Mouse (Mus musculus) liver, adult 2 months (tissue): Measurements from ENCODE around the gene Auts2. TPM values are rescaled to one million over a fixed set of nuclear protein-coding genes. Genes with fewer than 3 reads are reported as not detected.

Experiments
- DNase-seq: peaks from one replicate; pipeline ENCODE4 v3.0.0-alpha.2; 2011; ENCODE audit warnings: low read depth, low spot score; ENCODE audit errors: extremely low read depth
- H3K27ac ChIP-seq: fragments of 200-500 bp; replicated peaks from 2 replicates; pipeline ENCODE4 v1.5.1; 2012; ENCODE audit warnings: low read depth, mild to moderate bottlenecking, control low read depth, inconsistent platforms, low read length; ENCODE audit not compliant: insufficient read depth
- H3K27me3 ChIP-seq: fragments of 200-500 bp; 2 replicates; pipeline ENCODE4 v1.6.1; 2012; ENCODE audit warnings: mild to moderate bottlenecking, moderate library complexity, low read length, inconsistent platforms; ENCODE audit not compliant: control insufficient read depth, insufficient read depth
- H3K36me3 ChIP-seq: fragments of 200-500 bp; 2 replicates; pipeline ENCODE4 v1.6.1; 2012; ENCODE audit warnings: low read length, inconsistent platforms; ENCODE audit not compliant: control insufficient read depth, insufficient read depth
- H3K4me1 ChIP-seq: fragments of 200-500 bp; 2 replicates; pipeline ENCODE4 v1.6.1; 2011; ENCODE audit warnings: low read length; ENCODE audit not compliant: control insufficient read depth, insufficient read depth
- H3K4me3 ChIP-seq: fragments of 200-500 bp; 2 replicates; pipeline ENCODE4 v1.5.1; 2011; ENCODE audit warnings: low read depth, mild to moderate bottlenecking, control low read depth, low read length, moderate library complexity; ENCODE audit not compliant: insufficient read depth
- H3K79me2 ChIP-seq: fragments of 200-500 bp; 2 replicates; pipeline ENCODE4 v1.6.1; 2012; ENCODE audit warnings: inconsistent platforms, mild to moderate bottlenecking, low read length, moderate library complexity; ENCODE audit not compliant: control insufficient read depth, insufficient read depth
- H3K9ac ChIP-seq: fragments of 200-500 bp; 2 replicates; pipeline ENCODE4 v1.6.1; 2012; ENCODE audit warnings: low read depth, mild to moderate bottlenecking, control low read depth, inconsistent platforms, low read length
- CTCF ChIP-seq: fragments of 200-500 bp; IDR thresholded peaks from 2 replicates; pipeline ENCODE4 v1.5.1; 2011; ENCODE audit warnings: low read depth, low read length, control low read depth
- POLR2A ChIP-seq: fragments of 200-500 bp; IDR thresholded peaks from 2 replicates; pipeline ENCODE4 v1.6.1; 2011; ENCODE audit warnings: low read length, control low read depth; ENCODE audit not compliant: insufficient read depth; ENCODE audit errors: extremely low read depth
- WGBS: fragments of 180-500 bp; shearing (Covaris S2); methylation state at CpG from one replicate; pipeline ENCODE4 v1.1.7; 2018; 5-methylcytosine and 5-hydroxymethylcytosine counted together
- polyA plus RNA-seq: library from polyadenylated mRNA; depleted of rRNA; stranded (reverse); fragments of >200 nt; gene quantifications from 2 replicates; pipeline ENCODE4 v1.2.3, GENCODE M21; 2012
- total RNA-seq: library from RNA; depleted of rRNA; stranded (reverse); fragments of >200 nt; gene quantifications from 2 replicates; pipeline ENCODE4 v1.2.3, GENCODE M21; 2014

Auts2 gene
- total and polyA plus RNA-seq, 2 experiments = 0.37 to 0.51 TPM

GRCm38 (mm10) chr5:131812483-131813063 is 730.6 kb downstream of the Auts2 start:
- TF ChIP-seq CTCF (no peak), POLR2A (no peak)
- H3K27ac ChIP-seq = no peak overlapping the region
- WGBS = 95% methylated on average over 10 of the region's 10 CpGs
- no peak overlapping the region for H3K4me3 ChIP-seq
- peaks cover 5% of the 10 kb centered on the region for H3K4me1 ChIP-seq
- H3K79me2 ChIP-seq = no peaks in the 10 kb centered on the region
- no peaks in the 10 kb centered on the region for H3K27me3 ChIP-seq
- H3K36me3 ChIP-seq = no peaks in the 10 kb centered on the region
- no peak overlapping the region for H3K9ac ChIP-seq
- no peak for DNase-seq

GRCm38 (mm10) chr5:131806350-131806749 is 736.8 kb downstream of the Auts2 start:
- H3K79me2 ChIP-seq = no peaks in the 10 kb centered on the region
- H3K27me3 ChIP-seq = no peaks in the 10 kb centered on the region
- no peak for DNase-seq
- no peaks in the 10 kb centered on the region for H3K36me3 ChIP-seq
- 67% methylated on average over 2 of the region's 2 CpGs for WGBS
- H3K27ac ChIP-seq = no peak overlapping the region
- no peak overlapping the region for H3K9ac ChIP-seq
- H3K4me3 ChIP-seq = no peak overlapping the region
- TF ChIP-seq POLR2A (no peak), CTCF (no peak)
- no peaks in the 10 kb centered on the region for H3K4me1 ChIP-seq

- 86% methylated on average over 4 of the region's 4 CpGs for WGBS
- H3K4me3 ChIP-seq = no peak overlapping the region
- TF ChIP-seq CTCF (no peak), POLR2A (no peak)
- H3K27me3 ChIP-seq = no peaks in the 10 kb centered on the region
- H3K27ac ChIP-seq = no peak overlapping the region
- no peaks in the 10 kb centered on the region for H3K4me1 ChIP-seq
- no peak overlapping the region for H3K9ac ChIP-seq
- DNase-seq = no peak
- H3K36me3 ChIP-seq = no peaks in the 10 kb centered on the region
- no peaks in the 10 kb centered on the region for H3K79me2 ChIP-seq
Measured at GRCm38 (mm10) chr5:131805277-131805676, 737.9 kb downstream of the Auts2 start.

GRCm38 (mm10) chr5:131803609-131804008 is 739.5 kb downstream of the Auts2 start:
- H3K4me1 ChIP-seq = no peaks in the 10 kb centered on the region
- 94% methylated on average over 10 of the region's 10 CpGs for WGBS
- no peak overlapping the region for H3K27ac ChIP-seq
- no peaks in the 10 kb centered on the region for H3K79me2 ChIP-seq
- TF ChIP-seq CTCF (no peak), POLR2A (no peak)
- no peak for DNase-seq
- no peak overlapping the region for H3K4me3 ChIP-seq
- H3K9ac ChIP-seq = no peak overlapping the region
- H3K27me3 ChIP-seq = no peaks in the 10 kb centered on the region
- H3K36me3 ChIP-seq = no peaks in the 10 kb centered on the region

- no peak overlapping the region for H3K4me3 ChIP-seq
- H3K27me3 ChIP-seq = no peaks in the 10 kb centered on the region
- H3K36me3 ChIP-seq = no peaks in the 10 kb centered on the region
- WGBS = 79% methylated on average over 6 of the region's 6 CpGs
- H3K9ac ChIP-seq = no peak overlapping the region
- H3K27ac ChIP-seq = no peak overlapping the region
- no peaks in the 10 kb centered on the region for H3K4me1 ChIP-seq
- DNase-seq = no peak
- no peaks in the 10 kb centered on the region for H3K79me2 ChIP-seq
- TF ChIP-seq POLR2A (no peak), CTCF (no peak)
Measured at GRCm38 (mm10) chr5:131802340-131803036, 740.7 kb downstream of the Auts2 start.

GRCm38 (mm10) chr5:131801924-131802323 is 741.2 kb downstream of the Auts2 start:
- Histone ChIP-seq H3K9ac (no peak overlapping the region), H3K36me3 (no peaks in the 10 kb centered on the region), H3K79me2 (no peaks in the 10 kb centered on the region), H3K27me3 (no peaks in the 10 kb centered on the region), H3K4me1 (no peaks in the 10 kb centered on the region), H3K4me3 (no peak overlapping the region), H3K27ac (no peak overlapping the region)
- 76% methylated on average over 6 of the region's 6 CpGs for WGBS
- TF ChIP-seq POLR2A (no peak), CTCF (no peak)
- no peak for DNase-seq
